Mouse (Mus musculus): ENCODE results near the gene Gast. TPM values are rescaled to one million over a fixed set of nuclear protein-coding genes. Genes with fewer than 3 reads are reported as not detected.
A peak's percentile ranks its signal among the peaks of the same experiment; 100 is the strongest.
"Not testable (repeated sequence)": the region's sequence is repeated elsewhere in the genome, so short reads cannot be mapped to it uniquely, and the experiment has no call there.

Gast gene
- polyA plus RNA-seq, 1 experiment, result not detected

GRCm38 (mm10) chr11:100327761-100328160, 6.4 kb upstream of the Gast start:
- DNase-seq, result no peak
- no peaks in the 10 kb centered on the region for H3K4me1 ChIP-seq (ENCODE audit: control insufficient read depth, insufficient read depth, low read length)
- TF ChIP-seq CTCF (IDR thresholded peaks at IDR 0.05; ENCODE audit: insufficient read depth, low read length), result no peak
- TF ChIP-seq POLR2A (IDR thresholded peaks at IDR 0.05; ENCODE audit: borderline replicate concordance, extremely low read depth, low read depth, low read length), result no peak
- H3K4me3 ChIP-seq (replicated peaks; ENCODE audit: extremely low read depth, low read depth, low read length), result no peak overlapping the region
- WGBS, result 65% methylated on average over 6 of the region's 6 CpGs

- no peak for DNase-seq
- 51% methylated on average over 16 of the region's 16 CpGs for WGBS
- no peaks in the 10 kb centered on the region for H3K4me1 ChIP-seq (ENCODE audit: control insufficient read depth, insufficient read depth, low read length)
- H3K4me3 ChIP-seq (replicated peaks; ENCODE audit: extremely low read depth, low read depth, low read length), result no peak overlapping the region
- no peak for TF ChIP-seq CTCF (IDR thresholded peaks at IDR 0.05; ENCODE audit: insufficient read depth, low read length)
- no peak for TF ChIP-seq POLR2A (IDR thresholded peaks at IDR 0.05; ENCODE audit: borderline replicate concordance, extremely low read depth, low read depth, low read length)
Measured at GRCm38 (mm10) chr11:100330235-100330634, 4.0 kb upstream of the Gast start.

- 44% methylated on average over 8 of the region's 8 CpGs for WGBS
- not testable (repeated sequence) for H3K4me3 ChIP-seq (replicated peaks; ENCODE audit: extremely low read depth, low read depth, low read length); H3K4me1 ChIP-seq (ENCODE audit: control insufficient read depth, insufficient read depth, low read length); DNase-seq
Measured at GRCm38 (mm10) chr11:100330816-100331375, 3.3 kb upstream of the Gast start.

- 59% methylated on average over 9 of the region's 9 CpGs for WGBS
- H3K4me1 ChIP-seq (ENCODE audit: control insufficient read depth, insufficient read depth, low read length), result no peaks in the 10 kb centered on the region
- no peak for TF ChIP-seq CTCF (IDR thresholded peaks at IDR 0.05; ENCODE audit: insufficient read depth, low read length)
- no peak for TF ChIP-seq POLR2A (IDR thresholded peaks at IDR 0.05; ENCODE audit: borderline replicate concordance, extremely low read depth, low read depth, low read length)
- DNase-seq, result no peak
- no peak overlapping the region for H3K4me3 ChIP-seq (replicated peaks; ENCODE audit: extremely low read depth, low read depth, low read length)
Measured at GRCm38 (mm10) chr11:100332766-100333515, 1.3 kb upstream of the Gast start.

GRCm38 (mm10) chr11:100335731-100336130, 1.5 kb downstream of the Gast start:
- no peaks in the 10 kb centered on the region for H3K4me1 ChIP-seq (ENCODE audit: control insufficient read depth, insufficient read depth, low read length)
- DNase-seq, result no peak
- H3K4me3 ChIP-seq (replicated peaks; ENCODE audit: extremely low read depth, low read depth, low read length), result no peak overlapping the region
- TF ChIP-seq POLR2A (IDR thresholded peaks at IDR 0.05; ENCODE audit: borderline replicate concordance, extremely low read depth, low read depth, low read length) (no peak), CTCF (IDR thresholded peaks at IDR 0.05; ENCODE audit: insufficient read depth, low read length) (no peak)
- WGBS, result 48% methylated on average over 3 of the region's 3 CpGs

GRCm38 (mm10) chr11:100344269-100344668, 10.1 kb downstream of the Gast start:
- Histone ChIP-seq H3K4me1 (ENCODE audit: control insufficient read depth, insufficient read depth, low read length) (no peaks in the 10 kb centered on the region), H3K4me3 (replicated peaks; ENCODE audit: extremely low read depth, low read depth, low read length) (no peak overlapping the region)
- no peak for DNase-seq
- TF ChIP-seq POLR2A (IDR thresholded peaks at IDR 0.05; ENCODE audit: borderline replicate concordance, extremely low read depth, low read depth, low read length), result no peak
- no peak for TF ChIP-seq CTCF (IDR thresholded peaks at IDR 0.05; ENCODE audit: insufficient read depth, low read length)
- WGBS, result 85% methylated on average over 10 of the region's 10 CpGs

- no peaks in the 10 kb centered on the region for H3K4me1 ChIP-seq (ENCODE audit: control insufficient read depth, insufficient read depth, low read length)
- peak; percentile 48 for TF ChIP-seq CTCF (IDR thresholded peaks at IDR 0.05; ENCODE audit: insufficient read depth, low read length)
- TF ChIP-seq POLR2A (IDR thresholded peaks at IDR 0.05; ENCODE audit: borderline replicate concordance, extremely low read depth, low read depth, low read length), result no peak
- no peak for DNase-seq
- no peak overlapping the region for H3K4me3 ChIP-seq (replicated peaks; ENCODE audit: extremely low read depth, low read depth, low read length)
- 37% methylated on average over 10 of the region's 10 CpGs for WGBS
Measured at GRCm38 (mm10) chr11:100352076-100352857, 18.1 kb downstream of the Gast start.

GRCm38 (mm10) chr11:100355151-100355951, 21.1 kb downstream of the Gast start:
- DNase-seq, result peak; percentile 54
- no peak for TF ChIP-seq CTCF (IDR thresholded peaks at IDR 0.05; ENCODE audit: insufficient read depth, low read length)
- no peak for TF ChIP-seq POLR2A (IDR thresholded peaks at IDR 0.05; ENCODE audit: borderline replicate concordance, extremely low read depth, low read depth, low read length)
- WGBS, result under 1% methylated on average over 54 of the region's 54 CpGs
- H3K4me3 ChIP-seq (replicated peaks; ENCODE audit: extremely low read depth, low read depth, low read length), result peak overlapping the region; percentile 82
- H3K4me1 ChIP-seq (ENCODE audit: control insufficient read depth, insufficient read depth, low read length), result no peaks in the 10 kb centered on the region

Data from lung, adult 2 months (tissue).